Mouse (Mus musculus): ENCODE data around the gene Trap1. TPM values are rescaled to one million over a fixed set of nuclear protein-coding genes. Genes with fewer than 3 reads are reported as not detected.
"Not testable (repeated sequence)": the region's sequence is repeated elsewhere in the genome, so short reads cannot be mapped to it uniquely, and the experiment has no call there.

Gene Trap1
- polyA plus RNA-seq, 1 experiment from 2014 or later, result 88.9 TPM

GRCm38 (mm10) chr16:4021241-4021640 lies 56.4 kb downstream of the Trap1 start:
- ATAC-seq (ENCODE audit: insufficient number of reproducible peaks, low FRiP score, low TSS enrichment, low read depth), result no peak
- H3K4me1 ChIP-seq, result no peaks in the 10 kb centered on the region

DNA sequence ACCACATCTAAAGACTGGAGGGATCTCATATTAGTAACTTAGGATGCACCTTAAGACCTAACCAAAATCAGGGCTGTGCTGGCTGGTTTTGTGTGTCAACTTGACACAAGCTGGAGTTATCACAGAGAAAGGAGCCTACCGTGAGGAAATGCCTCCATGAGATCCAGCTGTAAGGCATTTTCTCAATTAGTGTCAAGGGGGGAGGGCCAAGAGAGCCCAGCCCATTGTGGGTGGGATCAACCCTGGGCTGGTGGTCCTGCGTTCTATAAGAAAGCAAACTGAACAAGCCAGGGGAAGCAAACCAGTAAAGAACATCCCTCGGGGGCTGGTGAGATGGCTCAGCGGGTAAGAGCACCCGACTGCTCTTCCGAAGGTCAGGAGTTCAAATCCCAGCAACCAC lies 60.2 kb downstream of the Trap1 start:
- H3K4me1 ChIP-seq; H3K27me3 ChIP-seq; H3K27ac ChIP-seq (replicated peaks); ATAC-seq (ENCODE audit: insufficient number of reproducible peaks, low FRiP score, low TSS enrichment, low read depth); H3K4me3 ChIP-seq (replicated peaks); H3K9me3 ChIP-seq (replicated peaks); H3K36me3 ChIP-seq; H3K9ac ChIP-seq; H3K4me2 ChIP-seq (replicated peaks): not testable (repeated sequence)
- 49% methylated on average over 6 of the region's 6 CpGs for WGBS

More at GRCm38 (mm10) chr16:4021241-4021640, 56.4 kb downstream of the Trap1 start:
- H3K27me3 ChIP-seq, result no peaks in the 10 kb centered on the region
- no peak overlapping the region for H3K4me2 ChIP-seq (replicated peaks)
- H3K4me3 ChIP-seq (replicated peaks), result no peak overlapping the region
- H3K27ac ChIP-seq (replicated peaks), result no peak overlapping the region
- no peak overlapping the region for H3K9ac ChIP-seq
- no peaks in the 10 kb centered on the region for H3K9me3 ChIP-seq (replicated peaks)
- 90% methylated on average over 1 of the region's 1 CpGs for WGBS
- no peaks in the 10 kb centered on the region for H3K36me3 ChIP-seq

DNA sequence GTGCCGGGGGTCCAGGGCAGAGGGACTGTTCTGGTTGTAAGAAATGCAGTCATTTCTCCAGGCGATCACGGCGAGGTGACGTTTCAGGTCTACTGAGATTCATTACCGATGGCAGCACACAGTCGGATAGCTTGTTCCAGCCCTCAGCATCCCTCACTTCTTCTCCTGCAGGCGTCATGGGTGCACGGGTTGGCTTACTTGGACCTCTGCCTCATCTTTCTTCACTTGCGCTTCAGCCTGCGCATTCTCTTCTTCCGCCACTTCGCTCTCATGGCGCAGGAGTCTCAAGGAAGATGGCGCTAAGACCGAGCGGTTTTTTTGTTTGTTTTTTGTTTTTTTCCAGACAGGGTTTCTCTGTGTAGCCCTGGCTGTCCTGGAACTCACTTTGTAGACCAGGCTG lies 60.8 kb downstream of the Trap1 start:
- ATAC-seq (ENCODE audit: insufficient number of reproducible peaks, low FRiP score, low TSS enrichment, low read depth); H3K4me3 ChIP-seq (replicated peaks); H3K27me3 ChIP-seq; H3K27ac ChIP-seq (replicated peaks); H3K9me3 ChIP-seq (replicated peaks); H3K36me3 ChIP-seq; H3K9ac ChIP-seq; H3K4me2 ChIP-seq (replicated peaks); H3K4me1 ChIP-seq: not testable (repeated sequence)
- WGBS, result 73% methylated on average over 17 of the region's 17 CpGs

GRCm38 (mm10) chr16:4014040-4014668 lies 63.5 kb downstream of the Trap1 start:
- WGBS, result 79% methylated on average over 5 of the region's 5 CpGs
- H3K4me1 ChIP-seq, result no peaks in the 10 kb centered on the region
- no peak for ATAC-seq (ENCODE audit: insufficient number of reproducible peaks, low FRiP score, low TSS enrichment, low read depth)

GRCm38 (mm10) chr16:4012882-4013570 lies 64.6 kb downstream of the Trap1 start:
- no peak overlapping the region for H3K4me2 ChIP-seq (replicated peaks)
- H3K27ac ChIP-seq (replicated peaks), result no peak overlapping the region
- WGBS, result 71% methylated on average over 4 of the region's 4 CpGs
- no peaks in the 10 kb centered on the region for H3K27me3 ChIP-seq
- H3K9ac ChIP-seq, result no peak overlapping the region
- no peak for ATAC-seq (ENCODE audit: insufficient number of reproducible peaks, low FRiP score, low TSS enrichment, low read depth)
- H3K4me3 ChIP-seq (replicated peaks), result no peak overlapping the region
- H3K36me3 ChIP-seq, result no peaks in the 10 kb centered on the region
- H3K4me1 ChIP-seq, result no peaks in the 10 kb centered on the region
- H3K9me3 ChIP-seq (replicated peaks), result no peaks in the 10 kb centered on the region

More at GRCm38 (mm10) chr16:4014040-4014668, 63.5 kb downstream of the Trap1 start:
- Histone ChIP-seq H3K27me3 (no peaks in the 10 kb centered on the region), H3K4me3 (replicated peaks) (no peak overlapping the region), H3K9me3 (replicated peaks) (no peaks in the 10 kb centered on the region), H3K9ac (no peak overlapping the region), H3K27ac (replicated peaks) (no peak overlapping the region), H3K4me2 (replicated peaks) (no peak overlapping the region), H3K36me3 (no peaks in the 10 kb centered on the region)

GRCm38 (mm10) chr16:4003489-4004398 lies 73.9 kb downstream of the Trap1 start, which contains the start of gene Slx4:
Gene Slx4 (minus strand): TSS chr16:4003770.
- 1% methylated on average over 58 of the region's 58 CpGs for WGBS
- H3K27me3 ChIP-seq, result no peaks in the 10 kb centered on the region
- H3K9me3 ChIP-seq (replicated peaks), result no peaks in the 10 kb centered on the region
- peak within 1 kb of the TSS; percentile 93 for H3K9ac ChIP-seq
- peak within 1 kb of the TSS; percentile 82 for H3K4me2 ChIP-seq (replicated peaks)
- H3K4me1 ChIP-seq, result peaks cover 10% of the 10 kb centered on the region
- peak within 1 kb of the TSS; percentile 86 for H3K27ac ChIP-seq (replicated peaks)
- H3K36me3 ChIP-seq, result peaks cover 24% of the 10 kb centered on the region
- H3K4me3 ChIP-seq (replicated peaks), result peak within 1 kb of the TSS; percentile 78
- ATAC-seq (ENCODE audit: insufficient number of reproducible peaks, low FRiP score, low TSS enrichment, low read depth), result peak; percentile 97

Small RNAs within 50 kb of the gene (microRNA-seq; reads per million reads assigned to microRNA genes)
- not detected for gene Gm23413 (ENCODE audit: borderline number of aligned reads)

Other genes starting within 250 kb of the Trap1 start
- 1.6 and 3.4 TPM in 2 replicates for gene Olfr15, start 246.9 kb downstream of the Trap1 start, polyA plus RNA-seq (2015; fragmentation: Nextera tagmentation; extraction: Ambion mirVana)
- gene Zfp174, start 230.6 kb downstream of the Trap1 start, polyA plus RNA-seq (2015; fragmentation: Nextera tagmentation; extraction: Ambion mirVana), result 1.9 and 2.1 TPM in 2 replicates
- 56.8 and 59.6 TPM in 2 replicates for gene Naa60, start 205.5 kb downstream of the Trap1 start, polyA plus RNA-seq (2015; fragmentation: Nextera tagmentation; extraction: Ambion mirVana)
- gene Zfp597, start 193.3 kb downstream of the Trap1 start, polyA plus RNA-seq (2015; fragmentation: Nextera tagmentation; extraction: Ambion mirVana), result 5.7 and 7.2 TPM in 2 replicates
- gene Gm20695, start 193.2 kb downstream of the Trap1 start, polyA plus RNA-seq (2015; fragmentation: Nextera tagmentation; extraction: Ambion mirVana), result 1.3 and 1.9 TPM in 2 replicates
- 10.9 and 13.2 TPM in 2 replicates for gene 1700037C18Rik, start 169.1 kb downstream of the Trap1 start, polyA plus RNA-seq (2015; fragmentation: Nextera tagmentation; extraction: Ambion mirVana)
- 36.2 and 37.8 TPM in 2 replicates for gene Cluap1, start 169.0 kb downstream of the Trap1 start, polyA plus RNA-seq (2015; fragmentation: Nextera tagmentation; extraction: Ambion mirVana)
- 0.87 and 0.97 TPM in 2 replicates for gene Nlrc3, start 101.2 kb downstream of the Trap1 start, polyA plus RNA-seq (2015; fragmentation: Nextera tagmentation; extraction: Ambion mirVana)
- gene Slx4, start 74.1 kb downstream of the Trap1 start, polyA plus RNA-seq (2015; fragmentation: Nextera tagmentation; extraction: Ambion mirVana), result 16.0 and 16.6 TPM in 2 replicates
- gene Dnase1, start 40.9 kb downstream of the Trap1 start, polyA plus RNA-seq (2015; fragmentation: Nextera tagmentation; extraction: Ambion mirVana), result 4.3 and 5.4 TPM in 2 replicates
- 36.1 TPM in 2 replicates for gene Crebbp, start 136.2 kb upstream of the Trap1 start, polyA plus RNA-seq (2015; fragmentation: Nextera tagmentation; extraction: Ambion mirVana)